Mouse (Mus musculus): Measurements from ENCODE around the gene March5.

- TF ChIP-seq CTCF (IDR thresholded peaks at IDR 0.05; ENCODE audit: control insufficient read depth, insufficient read depth, insufficient read length) (no peak), CEBPB (IDR thresholded peaks at IDR 0.05; ENCODE audit: low read depth) (no peak), MYOD1 (IDR thresholded peaks at IDR 0.05; ENCODE audit: control insufficient read depth, insufficient read length, low read depth) (no peak), MAX (IDR thresholded peaks at IDR 0.05) (no peak), MYOG (IDR thresholded peaks at IDR 0.05; ENCODE audit: control insufficient read depth, extremely low read depth, insufficient read length) (no peak), USF1 (IDR thresholded peaks at IDR 0.05; ENCODE audit: low read depth) (no peak)
These were observed 7.4 kb downstream of the March5 start for GRCm38 (mm10) chr19:37214711-37215110.
